In the genomic region with DNA sequence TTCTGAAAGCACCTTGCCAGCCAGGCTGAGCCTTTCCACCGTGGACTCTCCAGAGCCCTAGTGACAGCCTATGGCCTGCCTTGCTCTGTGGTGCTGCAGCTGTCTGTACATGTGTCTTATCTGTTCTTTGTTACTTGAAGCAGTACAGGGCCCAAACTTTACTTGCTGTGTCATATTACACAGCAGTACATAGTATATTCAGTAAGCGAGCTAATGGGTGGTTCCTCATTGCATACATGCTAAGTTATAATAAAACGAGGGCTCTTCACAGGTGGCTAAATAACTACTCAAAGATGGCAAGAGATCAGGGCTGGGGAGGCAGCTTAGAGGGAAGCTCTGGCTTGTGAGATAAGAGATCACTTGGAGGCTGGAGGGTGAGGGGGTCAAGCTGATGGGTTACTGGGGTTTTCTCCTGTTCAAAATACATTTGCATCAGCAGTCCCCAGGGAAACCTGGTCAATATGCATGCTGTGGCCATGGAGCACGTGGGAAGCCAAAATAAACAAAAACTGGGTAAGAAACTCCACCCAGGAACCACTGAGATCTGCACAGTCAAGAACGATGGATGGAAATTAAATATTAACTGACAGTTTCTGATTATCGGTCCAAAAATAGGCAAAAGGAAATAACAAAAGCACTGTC, we compare ENCODE assay signal across 14 mouse cellular contexts. TPM values are rescaled to one million over a fixed set of nuclear protein-coding genes. Genes with fewer than 3 reads are reported as not detected.
DNase-seq lines count a peak whose midpoint lies in the region; ATAC-seq and TF ChIP-seq lines count a peak whose summit lies in the region.
"Had no signal": no experiment of that assay in that cellular context is flagged by ENCODE, and none has a peak within 500 bp of the region (broad histone marks: within the 10 kb centered on the region; RNA-seq: fewer than 3 reads in every experiment).

No protein-coding gene starts in this region.

- H3K27ac ChIP-seq in heart, embryonic 16.5 days (ENCODE audit: low read length): peak overlapping the region; percentile 67
- H3K27ac ChIP-seq: forebrain, embryonic 15.5 days; hindbrain, embryonic 12.5 days; limb, embryonic 15.5 days had no signal

- H3K4me2 ChIP-seq in heart, embryonic 16.5 days (ENCODE audit: low read depth, low read length): no peak overlapping the region
- H3K4me2 ChIP-seq: forebrain, embryonic 15.5 days; hindbrain, embryonic 12.5 days; limb, embryonic 15.5 days had no signal

- peak; percentile 54 for ATAC-seq in heart, embryonic 16.5 days (replicated peaks; ENCODE audit: extremely low read depth, insufficient read depth, low FRiP score)
- ATAC-seq in G1E (ENCODE audit: extremely low read depth, insufficient number of reproducible peaks, low FRiP score, poor library complexity, severe bottlenecking): peak; percentile 49
- ATAC-seq in hematopoietic stem cell, adult 5-6 weeks (replicated peaks in 1 of 2; ENCODE audit: insufficient read depth in 1 of 2, low FRiP score in 2 of 2, low TSS enrichment in 1 of 2, low read depth in 1 of 2, poor library complexity in 2 of 2, severe bottlenecking in 2 of 2): peak; percentile 24 to 27; a peak in 2 of 4 replicates
- peak; percentile 74 for ATAC-seq in megakaryocyte progenitor cell, adult 5-6 weeks (replicated peaks; ENCODE audit: poor library complexity)
- ATAC-seq: forebrain, embryonic 15.5 days had no signal

- 0 out of 2 replicates have a peak, but pooled peaks cover 2% of the 10 kb centered on the region for H3K9me3 ChIP-seq in heart, embryonic 16.5 days (replicated peaks; ENCODE audit: control insufficient read depth, low read length)
- H3K9me3 ChIP-seq in G1E (replicated peaks): peaks cover 2% of the 10 kb centered on the region; the same call in 1 of the 2 replicates
- H3K9me3 ChIP-seq: forebrain, embryonic 15.5 days; hindbrain, embryonic 12.5 days; limb, embryonic 15.5 days had no signal

- no peak for TF ChIP-seq CTCF in G1E (IDR thresholded peaks at IDR 0.05; ENCODE audit: low read depth, low read length)

- no peaks in the 10 kb centered on the region for H3K36me3 ChIP-seq in heart, embryonic 16.5 days (ENCODE audit: control insufficient read depth, insufficient read depth)
- H3K36me3 ChIP-seq in G1E (replicated peaks): no peaks in the 10 kb centered on the region
- H3K36me3 ChIP-seq: forebrain, embryonic 15.5 days; hindbrain, embryonic 12.5 days; limb, embryonic 15.5 days had no signal

- no peak overlapping the region for H3K4me3 ChIP-seq in heart, embryonic 16.5 days (ENCODE audit: low read length)
- H3K4me3 ChIP-seq in G1E (ENCODE audit: low read depth, low read length): no peak overlapping the region
- H3K4me3 ChIP-seq: forebrain, embryonic 15.5 days; hindbrain, embryonic 12.5 days; limb, embryonic 15.5 days had no signal

- H3K4me1 ChIP-seq in heart, embryonic 16.5 days (ENCODE audit: control insufficient read depth, insufficient read depth, low read length): peaks cover 24% of the 10 kb centered on the region
- H3K4me1 ChIP-seq in G1E (ENCODE audit: insufficient read depth, low read depth, low read length): peaks cover 32% of the 10 kb centered on the region

- no peak overlapping the region for H3K9ac ChIP-seq in heart, embryonic 16.5 days (ENCODE audit: low read length)
- H3K9ac ChIP-seq: forebrain, embryonic 15.5 days; hindbrain, embryonic 12.5 days; limb, embryonic 15.5 days had no signal

- 44% methylated on average over 6 of the region's 6 CpGs for WGBS in heart, embryonic 16.5 days

- no peaks in the 10 kb centered on the region for H3K27me3 ChIP-seq in heart, embryonic 16.5 days (ENCODE audit: control insufficient read depth, insufficient read depth, low read length)
- H3K27me3 ChIP-seq in G1E (ENCODE audit: insufficient read depth, low read length): peaks cover 19% of the 10 kb centered on the region
- H3K27me3 ChIP-seq: forebrain, embryonic 15.5 days; hindbrain, embryonic 12.5 days; limb, embryonic 15.5 days had no signal

- DNase-seq in heart, adult 9 months (ENCODE audit: low spot score in 2 of 2): no peak
- DNase-seq in G1E (ENCODE audit: low spot score): no peak
- DNase-seq in B cell, adult 2 months: no peak
- DNase-seq in left cerebral cortex, adult 18-20 months (ENCODE audit: low spot score in 2 of 2): no peak
- DNase-seq: cerebellum, adult 18-20 months; kidney, adult 18-20 months; right cerebral cortex, postnatal 25 days; thymus, adult 2 months had no signal

RNA-seq across cellular contexts. Expression of a gene that starts 32.8 kb away (rescaled TPM):
- 426 and 448 TPM in 2 replicates for polyA plus RNA-seq in heart, embryonic 16.5 days (2015; fragmentation: Nextera tagmentation; extraction: Ambion mirVana)
- total RNA-seq in G1E (2014; fragmentation: Nextera tagmentation) (137 and 157 TPM in 2 replicates), G1E (2017) (42.4 and 74.2 TPM in 2 replicates)
- polyA plus RNA-seq in G1E (2012): 19.7 and 26.5 TPM in 2 replicates
- total RNA-seq in hematopoietic stem cell, adult 5-6 weeks (2017): 57.9 and 90.6 TPM in 2 replicates
- 403 and 471 TPM in 2 replicates for total RNA-seq in megakaryocyte progenitor cell, adult 5-6 weeks (2015)
- 93.6 and 95.9 TPM in 2 replicates for total RNA-seq in megakaryocyte progenitor cell, adult 5-6 weeks (2017)
- 100 to 1,000 TPM; 231 to 242 TPM for total RNA-seq in left cerebral cortex, adult 18-20 months (2021)
